Mouse (Mus musculus) intestine, embryonic 15.5 days (tissue): ENCODE measurements around the gene Smyd5. TPM values are rescaled to one million over a fixed set of nuclear protein-coding genes. Genes with fewer than 3 reads are reported as not detected.

Experiments used
- ATAC-seq: fragments of 200-750 bp; cut with Nextera tagmentation; 2 replicates; pipeline ENCODE4 v1.8.0; 2017; ENCODE audit warnings: moderate TSS enrichment, moderate library complexity
- H3K27ac ChIP-seq: fragments of 300-500 bp; sonication (generic); 2 replicates; pipeline ENCODE4 v1.5.1; 2015; ENCODE audit warnings: mild to moderate bottlenecking, inconsistent platforms
- H3K27me3 ChIP-seq: fragments of 300-500 bp; sonication (generic); replicated peaks from 2 replicates; pipeline ENCODE4 v1.6.1; 2015; ENCODE audit warnings: inconsistent platforms
- H3K36me3 ChIP-seq: fragments of 300-500 bp; sonication (generic); 2 replicates; pipeline ENCODE4 v1.6.1; 2015; ENCODE audit warnings: inconsistent platforms
- H3K4me1 ChIP-seq: fragments of 300-500 bp; sonication (generic); replicated peaks from 2 replicates; pipeline ENCODE4 v1.6.1; 2015; ENCODE audit warnings: inconsistent platforms
- H3K4me2 ChIP-seq: fragments of 300-500 bp; sonication (generic); replicated peaks from 2 replicates; pipeline ENCODE4 v1.6.1; 2015; ENCODE audit warnings: mild to moderate bottlenecking, inconsistent platforms
- H3K4me3 ChIP-seq: fragments of 300-500 bp; sonication (generic); replicated peaks from 2 replicates; pipeline ENCODE4 v1.5.1; 2015; ENCODE audit warnings: inconsistent platforms
- H3K9ac ChIP-seq: fragments of 300-500 bp; sonication (generic); 2 replicates; pipeline ENCODE4 v1.6.1; 2015; ENCODE audit warnings: inconsistent platforms
- H3K9me3 ChIP-seq: fragments of 300-500 bp; sonication (generic); 2 replicates; pipeline ENCODE4 v1.6.1; 2016; ENCODE audit warnings: inconsistent platforms
- WGBS: fragments of 180-500 bp; shearing (Covaris S2); methylation state at CpG from one replicate; pipeline ENCODE4 v1.1.7; 2015; 5-methylcytosine and 5-hydroxymethylcytosine counted together
- polyA plus RNA-seq: library from polyadenylated mRNA; unstranded; fragments of >200 nt; fragmentation: Nextera tagmentation; extraction: Ambion mirVana; gene quantifications from 2 replicates; pipeline ENCODE4 v1.2.1, GENCODE M21; 2015

Smyd5 gene
- polyA plus RNA-seq, 1 experiment from 2014 or later = 49.8 TPM

GRCm38 (mm10) chr6:85450697-85451663, 19.2 kb downstream of the Smyd5 start, which contains the start of gene Cct7:
TSS of gene Cct7 (plus strand) at chr6:85451514.
- WGBS = 1% methylated on average over 96 of the region's 96 CpGs
- no peaks in the 10 kb centered on the region for H3K27me3 ChIP-seq
- peak; percentile 96 for ATAC-seq

GRCm38 (mm10) chr6:85451664-85452410, 20.0 kb downstream of the Smyd5 start, which contains the start of gene Pradc1:
TSS of gene Pradc1 (minus strand) at chr6:85451970.
- Histone ChIP-seq H3K4me1 (peaks cover 27% of the 10 kb centered on the region), H3K9me3 (no peaks in the 10 kb centered on the region), H3K4me2 (peak within 1 kb of the TSS; percentile 98), H3K27ac (peak within 1 kb of the TSS; percentile 94), H3K4me3 (peak within 1 kb of the TSS; percentile 82), H3K9ac (peak within 1 kb of the TSS; percentile 82), H3K36me3 (no peaks in the 10 kb centered on the region), H3K27me3 (no peaks in the 10 kb centered on the region)
- peak; percentile 91 for ATAC-seq
- WGBS = under 1% methylated on average over 54 of the region's 54 CpGs

More at GRCm38 (mm10) chr6:85450697-85451663, 19.2 kb downstream of the Smyd5 start, which contains the start of gene Cct7:
- H3K27ac ChIP-seq = peak within 1 kb of the TSS; percentile 94
- peaks cover 19% of the 10 kb centered on the region for H3K4me1 ChIP-seq
- peak within 1 kb of the TSS; percentile 82 for H3K9ac ChIP-seq
- H3K4me3 ChIP-seq = peak within 1 kb of the TSS; percentile 82
- H3K4me2 ChIP-seq = peak within 1 kb of the TSS; percentile 98
- no peaks in the 10 kb centered on the region for H3K9me3 ChIP-seq
- H3K36me3 ChIP-seq = 0 out of 2 replicates have a peak, but pooled peaks cover under 1% of the 10 kb centered on the region

DNA sequence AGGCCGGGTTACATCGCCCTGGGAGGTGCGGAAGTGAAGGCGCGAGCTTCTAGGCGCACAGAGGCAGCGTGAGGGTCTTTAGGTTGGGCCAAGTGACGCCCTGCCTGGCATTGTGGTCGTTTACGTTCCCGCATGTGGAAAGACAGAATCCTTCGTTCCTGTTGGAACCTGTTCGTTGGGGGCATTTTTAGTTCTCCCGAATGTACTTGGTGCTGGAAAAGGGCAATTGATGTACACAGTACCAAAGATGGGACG, 20.5 kb downstream of the Smyd5 start:
- H3K4me1 ChIP-seq = peaks cover 28% of the 10 kb centered on the region
- 0% methylated on average over 15 of the region's 15 CpGs for WGBS
- no peaks in the 10 kb centered on the region for H3K27me3 ChIP-seq
- H3K4me2 ChIP-seq = peak overlapping the region; percentile 98
- H3K36me3 ChIP-seq = no peaks in the 10 kb centered on the region
- H3K4me3 ChIP-seq = peak overlapping the region; percentile 82
- H3K9ac ChIP-seq = peak overlapping the region; percentile 77
- H3K9me3 ChIP-seq = no peaks in the 10 kb centered on the region
- ATAC-seq = peak; percentile 4; the same call in 1 of the 2 replicates
- peak overlapping the region; percentile 94 for H3K27ac ChIP-seq

- Histone ChIP-seq H3K27ac (no peak overlapping the region), H3K9ac (peak overlapping the region; percentile 77), H3K27me3 (no peaks in the 10 kb centered on the region), H3K9me3 (no peaks in the 10 kb centered on the region), H3K4me1 (peaks cover 30% of the 10 kb centered on the region), H3K36me3 (no peaks in the 10 kb centered on the region), H3K4me2 (peak overlapping the region; percentile 98), H3K4me3 (peak overlapping the region; percentile 82)
- no peak for ATAC-seq
- 6% methylated on average over 7 of the region's 7 CpGs for WGBS
Measured at GRCm38 (mm10) chr6:85452816-85453215, 21.0 kb downstream of the Smyd5 start.

- no peak overlapping the region for H3K9ac ChIP-seq
- H3K9me3 ChIP-seq = no peaks in the 10 kb centered on the region
- no peak overlapping the region for H3K4me3 ChIP-seq
- WGBS = 90% methylated on average over 2 of the region's 2 CpGs
- peaks cover 49% of the 10 kb centered on the region for H3K36me3 ChIP-seq
- H3K27ac ChIP-seq = no peak overlapping the region
- H3K4me1 ChIP-seq = peaks cover 16% of the 10 kb centered on the region
- no peak for ATAC-seq
- no peak overlapping the region for H3K4me2 ChIP-seq
- H3K27me3 ChIP-seq = no peaks in the 10 kb centered on the region
Measured at GRCm38 (mm10) chr6:85459621-85460020, 27.8 kb downstream of the Smyd5 start.

- H3K36me3 ChIP-seq = peaks cover 73% of the 10 kb centered on the region
- H3K4me2 ChIP-seq = no peak overlapping the region
Measured at GRCm38 (mm10) chr6:85465381-85465780, 33.6 kb downstream of the Smyd5 start.

GRCm38 (mm10) chr6:85469660-85470430, 38.1 kb downstream of the Smyd5 start:
- Histone ChIP-seq H3K4me2 (no peak overlapping the region), H3K27me3 (no peaks in the 10 kb centered on the region), H3K36me3 (peaks cover 31% of the 10 kb centered on the region), H3K27ac (no peak overlapping the region), H3K9ac (no peak overlapping the region), H3K4me3 (no peak overlapping the region), H3K4me1 (no peaks in the 10 kb centered on the region), H3K9me3 (no peaks in the 10 kb centered on the region)
- no peak for ATAC-seq
- 70% methylated on average over 5 of the region's 5 CpGs for WGBS

More at GRCm38 (mm10) chr6:85465381-85465780, 33.6 kb downstream of the Smyd5 start:
- no peaks in the 10 kb centered on the region for H3K4me1 ChIP-seq
- no peak overlapping the region for H3K27ac ChIP-seq
- no peaks in the 10 kb centered on the region for H3K27me3 ChIP-seq
- H3K9me3 ChIP-seq = no peaks in the 10 kb centered on the region
- ATAC-seq = no peak
- H3K4me3 ChIP-seq = no peak overlapping the region
- H3K9ac ChIP-seq = no peak overlapping the region

- H3K36me3 ChIP-seq = peaks cover 18% of the 10 kb centered on the region
- H3K27ac ChIP-seq = no peak overlapping the region
- H3K4me3 ChIP-seq = no peak overlapping the region
- no peak overlapping the region for H3K9ac ChIP-seq
- ATAC-seq = no peak
- H3K4me1 ChIP-seq = no peaks in the 10 kb centered on the region
- H3K27me3 ChIP-seq = no peaks in the 10 kb centered on the region; the same call in 1 of the 2 replicates
- no peaks in the 10 kb centered on the region for H3K9me3 ChIP-seq
- H3K4me2 ChIP-seq = no peak overlapping the region
- WGBS = 61% methylated on average over 8 of the region's 8 CpGs
Measured at GRCm38 (mm10) chr6:85471962-85472361, 40.2 kb downstream of the Smyd5 start.

GRCm38 (mm10) chr6:85472542-85472941, 40.8 kb downstream of the Smyd5 start:
- Histone ChIP-seq H3K27ac (no peak overlapping the region), H3K36me3 (peaks cover 12% of the 10 kb centered on the region), H3K4me2 (no peak overlapping the region), H3K9ac (no peak overlapping the region), H3K4me3 (no peak overlapping the region), H3K9me3 (no peaks in the 10 kb centered on the region), H3K4me1 (no peaks in the 10 kb centered on the region), H3K27me3 (no peaks in the 10 kb centered on the region; the same call in none of the 2 replicates)
- WGBS = 54% methylated on average over 5 of the region's 5 CpGs
- no peak for ATAC-seq

DNA sequence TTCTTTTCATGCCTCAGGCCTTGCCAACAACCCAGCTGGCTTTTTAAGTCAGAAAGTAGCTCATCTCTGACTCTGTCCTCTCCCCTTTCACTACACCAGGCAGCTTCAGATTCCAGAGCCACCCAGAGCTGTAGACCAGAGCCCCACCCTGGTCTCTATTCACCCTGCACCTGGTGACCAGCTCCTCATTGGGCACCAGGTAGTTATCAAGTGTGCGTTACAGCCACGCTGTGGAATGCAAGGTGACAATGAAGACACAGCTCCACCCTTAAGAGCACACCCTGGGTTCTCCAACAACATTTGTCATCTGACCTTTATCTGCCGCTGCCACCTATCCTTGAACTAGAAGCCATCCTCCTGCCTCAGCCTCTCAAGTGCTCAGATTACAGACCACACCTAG, 43.8 kb downstream of the Smyd5 start:
- H3K27me3 ChIP-seq = no peaks in the 10 kb centered on the region; the same call in none of the 2 replicates
- H3K4me1 ChIP-seq = no peaks in the 10 kb centered on the region
- H3K36me3 ChIP-seq = no peaks in the 10 kb centered on the region
- ATAC-seq = no peak
- no peak overlapping the region for H3K27ac ChIP-seq
- H3K9me3 ChIP-seq = no peaks in the 10 kb centered on the region
- H3K4me3 ChIP-seq = no peak overlapping the region
- WGBS = 66% methylated on average over 3 of the region's 3 CpGs
- no peak overlapping the region for H3K9ac ChIP-seq
- H3K4me2 ChIP-seq = no peak overlapping the region

GRCm38 (mm10) chr6:85477366-85477917, 45.7 kb downstream of the Smyd5 start:
- H3K4me1 ChIP-seq = no peaks in the 10 kb centered on the region
- H3K27ac ChIP-seq = no peak overlapping the region
- no peak overlapping the region for H3K4me3 ChIP-seq
- no peaks in the 10 kb centered on the region for H3K9me3 ChIP-seq
- no peak overlapping the region for H3K9ac ChIP-seq
- WGBS = 37% methylated on average over 10 of the region's 10 CpGs
- H3K4me2 ChIP-seq = no peak overlapping the region
- no peak for ATAC-seq
- peaks cover 5% of the 10 kb centered on the region for H3K27me3 ChIP-seq
- no peaks in the 10 kb centered on the region for H3K36me3 ChIP-seq
